Mouse (Mus musculus): ENCODE results near the gene Polr2m.

GRCm38 (mm10) chr9:71517487-71517886, 31.8 kb upstream of the Polr2m start:
- no peak for TF ChIP-seq CTCF (IDR thresholded peaks at IDR 0.05; ENCODE audit: low read depth, low read length)
- no peak for TF ChIP-seq EP300 (IDR thresholded peaks at IDR 0.05; ENCODE audit: insufficient read depth, low read depth, low read length)
- no peak for TF ChIP-seq POLR2A (IDR thresholded peaks at IDR 0.05; ENCODE audit: insufficient read depth, low read length)

All from ES-Bruce4 (cell line).